Mouse (Mus musculus): ENCODE results near the gene Vstm2l. TPM values are rescaled to one million over a fixed set of nuclear protein-coding genes. Genes with fewer than 3 reads are reported as not detected.

The Vstm2l gene
- polyA plus RNA-seq, 1 experiment from 2014 or later, result 9.5 TPM

Other genes starting within 250 kb of the Vstm2l start
- gene Ctnnbl1, start 177.3 kb upstream of the Vstm2l start, polyA plus RNA-seq (2015; fragmentation: Nextera tagmentation; extraction: Ambion mirVana), result 53.0 and 58.8 TPM in 2 replicates
- 16.4 and 19.3 TPM in 2 replicates for gene Tti1, start 113.8 kb downstream of the Vstm2l start, polyA plus RNA-seq (2015; fragmentation: Nextera tagmentation; extraction: Ambion mirVana)
- 30.0 and 31.1 TPM in 2 replicates for gene Rprd1b, start 113.8 kb downstream of the Vstm2l start, polyA plus RNA-seq (2015; fragmentation: Nextera tagmentation; extraction: Ambion mirVana)
- gene Tgm2, start 231.8 kb downstream of the Vstm2l start, polyA plus RNA-seq (2015; fragmentation: Nextera tagmentation; extraction: Ambion mirVana), result 7.9 and 11.4 TPM in 2 replicates